Mouse (Mus musculus) liver, postnatal 0 days (tissue): Measurements from ENCODE around the gene Fam122a.

Source experiments
- CTCF ChIP-seq: sonication (generic); IDR thresholded peaks from 2 replicates; pipeline ENCODE4 v1.5.1; 2016; ENCODE audit warnings: antibody characterized with exemption, low read depth
- EP300 ChIP-seq: IDR thresholded peaks from 2 replicates; pipeline ENCODE4 v1.6.1; 2016; ENCODE audit warnings: antibody characterized with exemption, low read depth, mild to moderate bottlenecking

DNA sequence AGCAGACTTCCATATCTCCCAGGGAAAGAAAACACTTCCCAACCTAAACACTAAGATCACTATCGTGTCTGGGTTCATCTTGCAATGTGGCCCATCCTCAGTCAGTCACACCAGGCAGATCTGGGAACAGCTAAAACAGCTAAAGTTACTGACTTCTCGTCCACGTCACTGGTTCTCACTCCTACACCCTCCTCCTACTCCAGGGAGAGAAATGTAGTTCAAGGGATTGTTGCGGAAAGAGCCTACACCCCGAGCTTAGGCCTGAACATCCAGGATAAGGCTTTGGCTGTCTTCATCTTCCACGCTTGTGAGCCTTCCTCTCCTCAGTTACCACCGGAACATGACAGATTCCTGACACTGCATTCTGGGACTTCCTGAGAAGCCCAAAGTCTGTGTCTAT is 34.8 kb upstream of the Fam122a start:
- TF ChIP-seq CTCF (no peak), EP300 (no peak)
